Mouse (Mus musculus): ENCODE data around the gene Ldb2. TPM values are rescaled to one million over a fixed set of nuclear protein-coding genes. Genes with fewer than 3 reads are reported as not detected.

Gene Ldb2
- polyA plus RNA-seq, 1 experiment from 2014 or later = 91.7 TPM

DNA sequence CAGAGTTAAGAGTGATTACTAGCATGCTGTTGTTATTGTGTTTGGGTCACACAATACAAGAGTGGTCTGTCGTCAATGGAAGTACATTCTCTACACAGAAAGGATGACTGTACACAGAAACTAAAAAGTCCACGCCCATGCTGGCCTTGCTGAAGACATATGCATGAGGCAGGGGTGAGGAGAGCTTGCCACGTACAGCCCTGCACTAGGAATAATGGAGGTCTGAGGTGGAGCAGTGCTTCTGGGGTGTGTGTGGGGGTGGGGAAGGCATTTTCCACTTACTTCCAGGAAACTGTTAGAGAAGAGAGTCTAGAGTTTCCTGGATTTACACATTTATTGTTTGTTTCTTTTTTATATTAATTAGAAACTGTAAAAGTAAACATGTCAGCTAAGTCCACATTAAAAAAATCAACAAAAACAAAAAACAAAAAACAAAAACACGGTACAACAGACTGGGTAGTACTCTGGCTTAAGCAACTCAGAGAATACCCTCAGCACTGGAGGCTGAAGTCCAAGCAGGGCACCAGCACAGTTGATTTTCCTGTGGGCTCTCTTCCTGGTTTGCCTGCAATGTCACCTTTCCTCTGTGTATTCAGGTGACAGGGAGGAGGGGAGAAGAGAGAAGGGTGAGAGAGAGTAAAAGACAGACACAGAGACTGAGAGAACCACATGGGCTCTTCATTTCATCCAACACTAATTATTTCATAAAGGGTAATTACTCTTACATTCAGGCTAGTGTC is 89.2 kb downstream of the Ldb2 start:
- WGBS = 43% methylated on average over 4 of the region's 4 CpGs

DNA sequence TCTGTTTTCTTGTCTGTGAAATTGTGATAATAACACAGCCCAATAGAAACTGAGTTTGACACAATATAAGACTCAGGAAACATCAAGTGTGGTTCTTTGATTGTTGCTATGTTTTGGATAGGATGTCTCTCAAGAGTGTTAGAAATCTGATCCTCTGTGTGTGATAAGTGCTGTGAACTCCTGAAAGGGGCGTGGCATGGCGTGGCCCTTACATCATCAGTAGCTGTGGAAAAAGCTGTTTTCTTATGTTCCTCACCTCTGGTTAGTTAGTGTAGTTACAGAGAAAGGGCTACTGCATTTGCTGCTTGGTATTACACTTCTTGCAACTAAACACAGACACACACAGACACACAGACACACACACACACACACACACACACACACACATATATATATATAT is 90.2 kb downstream of the Ldb2 start:
- Histone ChIP-seq H3K36me3 (ENCODE audit: insufficient read depth, low read length) (no peaks in the 10 kb centered on the region), H3K9me3 (ENCODE audit: low read length) (no peaks in the 10 kb centered on the region), H3K9ac (replicated peaks; ENCODE audit: low read depth) (no peak overlapping the region), H3K4me3 (ENCODE audit: low read depth, low read length) (no peak overlapping the region), H3K4me2 (replicated peaks; ENCODE audit: low read depth, low read length) (no peak overlapping the region), H3K27me3 (replicated peaks; ENCODE audit: insufficient read depth, low read length) (no peaks in the 10 kb centered on the region), H3K27ac (ENCODE audit: low read length) (no peak overlapping the region), H3K4me1 (ENCODE audit: insufficient read depth, low read depth, low read length) (no peaks in the 10 kb centered on the region; the same call in 1 of the 2 replicates)
- TF ChIP-seq EP300 (IDR thresholded peaks at IDR 0.05) (no peak), CTCF (IDR thresholded peaks at IDR 0.05) (no peak)
- no peak for ATAC-seq
- WGBS = 58% methylated on average over 2 of the region's 2 CpGs
- no peak for DNase-seq (ENCODE audit: low spot score)

More for the DNA sequence above, 89.2 kb downstream of the Ldb2 start:
- no peaks in the 10 kb centered on the region for H3K9me3 ChIP-seq (ENCODE audit: low read length)
- peak overlapping the region; percentile 20; the same call in 1 of the 2 replicates for H3K27ac ChIP-seq (ENCODE audit: low read length)
- H3K4me1 ChIP-seq (ENCODE audit: insufficient read depth, low read depth, low read length) = no peaks in the 10 kb centered on the region; the same call in 1 of the 2 replicates
- no peaks in the 10 kb centered on the region for H3K27me3 ChIP-seq (replicated peaks; ENCODE audit: insufficient read depth, low read length)
- no peak; the same call in 1 of the 2 replicates for ATAC-seq
- no peak overlapping the region for H3K9ac ChIP-seq (replicated peaks; ENCODE audit: low read depth)
- no peak overlapping the region for H3K4me2 ChIP-seq (replicated peaks; ENCODE audit: low read depth, low read length)
- TF ChIP-seq EP300 (IDR thresholded peaks at IDR 0.05) (peak; percentile 9; the same call in 1 of the 2 replicates), CTCF (IDR thresholded peaks at IDR 0.05) (no peak)
- H3K4me3 ChIP-seq (ENCODE audit: low read depth, low read length) = no peak overlapping the region
- DNase-seq (ENCODE audit: low spot score) = peak; percentile 10
- no peaks in the 10 kb centered on the region for H3K36me3 ChIP-seq (ENCODE audit: insufficient read depth, low read length)

DNA sequence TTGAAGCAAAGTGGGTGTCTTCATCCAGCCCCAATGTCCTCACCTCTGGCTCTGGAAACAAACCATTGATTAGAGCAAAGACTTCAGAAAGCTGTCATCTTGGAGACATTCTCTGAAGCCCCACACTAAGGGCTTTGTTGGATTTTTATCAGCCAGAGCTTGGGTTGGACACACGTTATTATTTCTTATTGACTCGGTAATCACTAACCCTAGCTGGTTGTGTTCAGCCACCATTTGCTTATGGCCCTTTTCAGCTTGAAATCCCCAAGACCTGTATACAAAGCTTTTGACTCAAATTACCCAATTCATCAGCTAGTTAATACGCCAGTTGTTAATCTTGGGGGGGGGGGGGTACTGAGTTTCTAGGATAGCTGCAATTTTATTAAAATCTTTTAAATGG is 91.5 kb downstream of the Ldb2 start:
- no peaks in the 10 kb centered on the region for H3K27me3 ChIP-seq (replicated peaks; ENCODE audit: insufficient read depth, low read length)
- DNase-seq (ENCODE audit: low spot score) (no peak), ATAC-seq (no peak)
- no peak overlapping the region for H3K9ac ChIP-seq (replicated peaks; ENCODE audit: low read depth)
- WGBS = 72% methylated on average over 3 of the region's 3 CpGs
- H3K4me1 ChIP-seq (ENCODE audit: insufficient read depth, low read depth, low read length) = no peaks in the 10 kb centered on the region; the same call in 1 of the 2 replicates
- H3K4me2 ChIP-seq (replicated peaks; ENCODE audit: low read depth, low read length) = no peak overlapping the region
- H3K27ac ChIP-seq (ENCODE audit: low read length) = peak overlapping the region; percentile 3; the same call in 1 of the 2 replicates
- H3K4me3 ChIP-seq (ENCODE audit: low read depth, low read length) = no peak overlapping the region
- TF ChIP-seq EP300 (IDR thresholded peaks at IDR 0.05) (no peak), CTCF (IDR thresholded peaks at IDR 0.05) (no peak)
- no peaks in the 10 kb centered on the region for H3K36me3 ChIP-seq (ENCODE audit: insufficient read depth, low read length)
- H3K9me3 ChIP-seq (ENCODE audit: low read length) = no peaks in the 10 kb centered on the region

DNA sequence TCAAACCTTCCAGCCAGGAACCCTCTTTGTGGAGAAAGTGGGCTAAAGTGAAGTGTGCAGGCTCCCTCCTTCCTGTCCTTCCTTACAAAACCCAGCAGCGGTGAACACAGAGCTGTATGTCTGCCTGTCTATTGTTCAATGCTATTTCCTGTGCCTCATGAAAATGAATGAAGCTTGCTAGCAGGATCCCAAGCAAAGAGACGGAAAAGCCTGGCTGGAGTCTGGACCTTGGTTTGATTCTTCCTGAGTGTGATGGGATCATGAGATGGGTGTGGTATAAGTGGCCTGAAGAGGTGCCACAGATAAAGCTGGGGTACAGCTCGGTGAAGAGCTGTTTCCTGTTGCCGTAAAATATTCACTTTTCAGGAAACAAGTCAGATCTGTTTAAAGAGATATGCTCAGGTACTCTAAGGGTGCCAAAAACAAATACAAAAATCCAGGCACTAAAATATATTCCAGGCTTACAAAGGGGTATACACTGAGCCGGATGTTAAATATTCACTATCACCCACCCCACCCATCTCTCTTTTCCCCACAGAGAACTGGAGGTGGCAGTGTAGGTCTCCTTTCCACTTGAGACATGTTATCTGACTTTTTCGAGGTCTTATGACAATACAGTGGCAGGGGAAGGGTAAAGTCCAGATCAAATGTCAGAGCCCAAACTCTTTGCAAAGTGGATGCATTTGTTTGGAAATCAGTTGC is 92.3 kb downstream of the Ldb2 start:
- Histone ChIP-seq H3K4me1 (ENCODE audit: insufficient read depth, low read depth, low read length) (no peaks in the 10 kb centered on the region; the same call in 1 of the 2 replicates), H3K9ac (replicated peaks; ENCODE audit: low read depth) (no peak overlapping the region), H3K4me2 (replicated peaks; ENCODE audit: low read depth, low read length) (no peak overlapping the region), H3K4me3 (ENCODE audit: low read depth, low read length) (no peak overlapping the region), H3K36me3 (ENCODE audit: insufficient read depth, low read length) (no peaks in the 10 kb centered on the region), H3K27me3 (replicated peaks; ENCODE audit: insufficient read depth, low read length) (no peaks in the 10 kb centered on the region), H3K9me3 (ENCODE audit: low read length) (no peaks in the 10 kb centered on the region), H3K27ac (ENCODE audit: low read length) (peak overlapping the region; percentile 3; the same call in 1 of the 2 replicates)
- WGBS = 17% methylated on average over 6 of the region's 6 CpGs
- ATAC-seq (peak; percentile 91), DNase-seq (ENCODE audit: low spot score) (peak; percentile 73)
- peak; percentile 65 for TF ChIP-seq CTCF (IDR thresholded peaks at IDR 0.05)
- peak; percentile 97 for TF ChIP-seq EP300 (IDR thresholded peaks at IDR 0.05)

DNA sequence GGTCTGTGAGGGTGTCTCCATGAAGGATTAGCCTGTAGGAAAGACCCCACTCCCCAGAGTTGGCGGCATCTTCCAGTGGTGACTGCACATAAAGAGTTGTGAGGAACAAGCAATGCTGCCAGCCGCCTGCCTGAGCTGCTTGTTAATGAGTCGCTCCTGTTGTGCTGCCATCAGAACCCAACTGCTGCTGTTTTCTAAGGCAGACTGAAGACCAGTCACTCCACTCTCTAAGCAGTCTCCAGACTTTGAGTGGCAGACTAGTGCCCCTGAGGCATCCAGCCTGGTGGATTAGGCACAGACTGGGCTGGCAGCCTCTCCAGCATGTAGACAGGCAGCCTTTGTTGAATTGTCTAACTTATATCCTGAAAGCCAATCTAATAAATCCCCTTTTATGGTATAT is 101.5 kb downstream of the Ldb2 start:
- H3K9ac ChIP-seq (replicated peaks; ENCODE audit: low read depth) = no peak overlapping the region
- DNase-seq (ENCODE audit: low spot score) = no peak
- no peaks in the 10 kb centered on the region for H3K4me1 ChIP-seq (ENCODE audit: insufficient read depth, low read depth, low read length)
- TF ChIP-seq CTCF (IDR thresholded peaks at IDR 0.05) (no peak), EP300 (IDR thresholded peaks at IDR 0.05) (no peak)
- no peak overlapping the region for H3K27ac ChIP-seq (ENCODE audit: low read length)
- no peak for ATAC-seq
- no peaks in the 10 kb centered on the region for H3K36me3 ChIP-seq (ENCODE audit: insufficient read depth, low read length)
- H3K4me2 ChIP-seq (replicated peaks; ENCODE audit: low read depth, low read length) = no peak overlapping the region
- no peaks in the 10 kb centered on the region for H3K27me3 ChIP-seq (replicated peaks; ENCODE audit: insufficient read depth, low read length)
- no peaks in the 10 kb centered on the region for H3K9me3 ChIP-seq (ENCODE audit: low read length)
- 76% methylated on average over 3 of the region's 3 CpGs for WGBS
- H3K4me3 ChIP-seq (ENCODE audit: low read depth, low read length) = no peak overlapping the region

DNA sequence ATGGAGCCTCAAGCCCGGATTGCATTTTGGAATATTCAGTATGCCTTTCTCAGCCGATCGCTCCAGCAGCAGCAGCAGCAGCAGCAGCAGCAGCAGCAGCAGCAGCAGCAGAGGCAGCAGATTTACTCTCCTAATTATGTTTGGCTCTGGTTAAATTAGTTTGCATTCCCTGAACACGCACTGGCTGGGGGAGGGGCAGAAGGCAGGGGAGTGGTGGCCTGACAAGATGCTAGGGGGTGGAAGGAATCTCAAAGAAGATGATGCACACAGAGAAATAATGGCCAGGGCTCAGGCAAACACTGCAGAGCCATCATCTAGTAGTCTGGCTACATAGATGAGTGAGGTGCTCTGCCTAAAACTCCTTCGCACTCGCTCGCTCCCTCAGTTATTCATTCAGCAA is 102.9 kb downstream of the Ldb2 start:
- no peak for ATAC-seq
- Histone ChIP-seq H3K9me3 (ENCODE audit: low read length) (no peaks in the 10 kb centered on the region), H3K4me2 (replicated peaks; ENCODE audit: low read depth, low read length) (no peak overlapping the region), H3K9ac (replicated peaks; ENCODE audit: low read depth) (no peak overlapping the region), H3K27me3 (replicated peaks; ENCODE audit: insufficient read depth, low read length) (no peaks in the 10 kb centered on the region), H3K4me3 (ENCODE audit: low read depth, low read length) (no peak overlapping the region), H3K4me1 (ENCODE audit: insufficient read depth, low read depth, low read length) (no peaks in the 10 kb centered on the region), H3K36me3 (ENCODE audit: insufficient read depth, low read length) (no peaks in the 10 kb centered on the region), H3K27ac (ENCODE audit: low read length) (no peak overlapping the region)
- WGBS = 72% methylated on average over 7 of the region's 7 CpGs
- no peak for DNase-seq (ENCODE audit: low spot score)
- TF ChIP-seq EP300 (IDR thresholded peaks at IDR 0.05) (no peak), CTCF (IDR thresholded peaks at IDR 0.05) (no peak)

Measured in lung, postnatal 0 days (tissue).